Mouse (Mus musculus) kidney, embryonic 15.5 days (tissue): ENCODE measurements around the gene Magea8. TPM values are rescaled to one million over a fixed set of nuclear protein-coding genes. Genes with fewer than 3 reads are reported as not detected.
"Not testable (repeated sequence)": the region's sequence is repeated elsewhere in the genome, so short reads cannot be mapped to it uniquely, and the experiment has no call there.

Source experiments
- ATAC-seq: fragments of 200-750 bp; cut with Nextera tagmentation; replicated peaks from 2 replicates; pipeline ENCODE4 v1.8.0; 2017; ENCODE audit warnings: moderate TSS enrichment; ENCODE audit not compliant: low FRiP score
- H3K27ac ChIP-seq: fragments of 300-500 bp; sonication (generic); 2 replicates; pipeline ENCODE4 v1.5.1; 2015; ENCODE audit warnings: mild to moderate bottlenecking, inconsistent platforms
- H3K27me3 ChIP-seq: fragments of 300-500 bp; sonication (generic); 2 replicates; pipeline ENCODE4 v1.6.1; 2015; ENCODE audit warnings: inconsistent platforms
- H3K36me3 ChIP-seq: fragments of 300-500 bp; sonication (generic); 2 replicates; pipeline ENCODE4 v1.6.1; 2015; ENCODE audit warnings: inconsistent platforms
- H3K4me1 ChIP-seq: fragments of 300-500 bp; sonication (generic); 2 replicates; pipeline ENCODE4 v1.6.1; 2015; ENCODE audit warnings: inconsistent platforms
- H3K4me2 ChIP-seq: fragments of 300-500 bp; sonication (generic); 2 replicates; pipeline ENCODE4 v1.6.1; 2015; ENCODE audit warnings: moderate library complexity, mild to moderate bottlenecking, inconsistent platforms
- H3K4me3 ChIP-seq: fragments of 300-500 bp; sonication (generic); replicated peaks from 2 replicates; pipeline ENCODE4 v1.5.1; 2015; ENCODE audit warnings: mild to moderate bottlenecking, inconsistent platforms
- H3K9ac ChIP-seq: fragments of 300-500 bp; sonication (generic); 2 replicates; pipeline ENCODE4 v1.6.1; 2015; ENCODE audit warnings: mild to moderate bottlenecking, inconsistent platforms
- H3K9me3 ChIP-seq: fragments of 300-500 bp; sonication (generic); replicated peaks from 2 replicates; pipeline ENCODE4 v1.6.1; 2016; ENCODE audit warnings: inconsistent platforms
- WGBS: fragments of 180-500 bp; shearing (Covaris S2); methylation state at CpG from one replicate; pipeline ENCODE4 v1.1.7; 2015; ENCODE audit warnings: mixed read lengths; 5-methylcytosine and 5-hydroxymethylcytosine counted together
- polyA plus RNA-seq: library from polyadenylated mRNA; unstranded; fragments of >200 nt; fragmentation: Nextera tagmentation; extraction: Ambion mirVana; gene quantifications from 2 replicates; pipeline ENCODE4 v1.2.1, GENCODE M21; 2015

The Magea8 gene
- not detected in 2 replicates for polyA plus RNA-seq

DNA sequence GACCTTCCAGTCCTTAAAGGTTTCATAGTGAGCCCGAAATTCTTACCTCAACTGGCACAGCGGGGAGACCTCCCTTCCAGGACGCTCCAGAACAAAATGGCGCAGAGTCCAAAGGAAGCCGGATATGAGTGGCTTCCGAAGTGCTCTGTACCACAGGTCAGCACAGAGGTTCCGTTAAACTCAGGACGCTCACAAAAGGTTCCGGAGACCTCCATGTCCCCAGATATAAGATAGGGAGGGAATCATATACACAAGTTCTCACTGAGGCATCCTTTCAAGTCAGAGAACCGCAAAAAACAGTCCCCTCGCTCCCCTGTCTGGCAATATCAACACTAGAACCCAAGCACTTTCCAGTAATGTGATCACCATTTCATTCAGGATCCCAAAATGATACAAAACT lies at the start of gene Magea8:
Gene Magea8, minus strand, starts transcription at position 101 of the 400 bp plus-strand sequence.
- H3K27ac ChIP-seq, H3K9me3 ChIP-seq, H3K27me3 ChIP-seq, ATAC-seq, H3K9ac ChIP-seq, H3K4me3 ChIP-seq, H3K36me3 ChIP-seq, H3K4me1 ChIP-seq, H3K4me2 ChIP-seq: not testable (repeated sequence)
- WGBS: 83% methylated on average over 11 of the region's 11 CpGs

DNA sequence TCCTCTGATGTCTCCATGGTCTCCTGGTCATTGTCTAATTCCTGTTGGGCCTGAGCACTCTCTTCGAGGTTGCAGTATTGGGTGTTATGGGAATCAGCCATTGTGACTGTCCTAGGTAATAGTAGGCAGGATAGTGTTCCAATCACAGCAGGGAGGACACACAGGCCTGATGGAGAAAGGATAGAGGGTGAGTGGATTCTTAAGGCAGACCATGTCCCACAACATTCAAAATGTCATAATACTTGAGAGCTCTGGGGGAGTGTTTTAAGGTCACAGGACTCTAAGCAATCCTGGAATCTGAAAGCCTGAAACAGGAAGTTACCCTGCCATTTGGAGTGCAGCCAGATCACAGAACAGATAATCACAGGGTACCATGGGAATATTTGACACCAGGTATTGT lies 46.2 kb downstream of the Magea8 start, which contains the start of gene Magea3:
Gene Magea3, minus strand, starts transcription at position 101 of the 400 bp plus-strand sequence.
- H3K27me3 ChIP-seq, ATAC-seq, H3K36me3 ChIP-seq, H3K27ac ChIP-seq, H3K4me1 ChIP-seq, H3K4me2 ChIP-seq, H3K4me3 ChIP-seq, H3K9ac ChIP-seq, H3K9me3 ChIP-seq: not testable (repeated sequence)
- WGBS: 50% methylated on average over 1 of the region's 1 CpGs

DNA sequence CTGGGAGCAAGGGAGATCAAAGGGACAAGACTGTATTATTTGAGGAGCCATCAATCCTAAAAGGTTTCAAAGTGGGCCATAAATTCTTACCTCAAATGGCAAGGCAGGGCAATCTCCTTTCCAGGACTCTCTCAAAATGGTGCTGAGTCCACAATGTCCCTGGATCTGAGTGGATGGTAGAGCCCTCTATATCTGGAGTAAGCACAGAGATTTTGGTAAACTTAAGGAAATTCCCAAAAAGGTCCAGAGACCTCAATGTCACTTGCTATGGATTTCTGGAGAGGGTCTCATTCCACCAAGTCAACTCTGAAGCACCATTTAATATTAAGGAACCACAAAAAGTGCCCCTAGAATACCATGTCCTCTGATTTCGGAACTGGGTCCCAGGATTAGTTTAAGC lies 59.8 kb downstream of the Magea8 start, which contains the start of gene Magea6:
Gene Magea6, minus strand, starts transcription at position 101 of the 400 bp plus-strand sequence.
- H3K27me3 ChIP-seq, ATAC-seq, H3K36me3 ChIP-seq, H3K4me2 ChIP-seq, H3K4me3 ChIP-seq, H3K4me1 ChIP-seq, H3K27ac ChIP-seq, H3K9me3 ChIP-seq, H3K9ac ChIP-seq: not testable (repeated sequence)
- WGBS: 68% methylated on average over 1 of the region's 1 CpGs

Other genes with a start within 250 kb of the Magea8 start
- gene Cldn34b1, start 105.6 kb downstream of the Magea8 start, polyA plus RNA-seq: not detected in 2 replicates
- not detected in 2 replicates for gene Magea6, start 59.9 kb downstream of the Magea8 start, polyA plus RNA-seq
- not detected in 2 replicates for gene Magea3, start 46.3 kb downstream of the Magea8 start, polyA plus RNA-seq
- not detected in 2 replicates for gene Magea5, start 67.3 kb upstream of the Magea8 start, polyA plus RNA-seq
- gene Magea1, start 93.9 kb upstream of the Magea8 start, polyA plus RNA-seq: not detected in 2 replicates
- not detected in 2 replicates for gene Magea2, start 97.8 kb upstream of the Magea8 start, polyA plus RNA-seq
- gene Cldn34b2, start 132.6 kb upstream of the Magea8 start, polyA plus RNA-seq: not detected in 2 replicates
- gene Sat1, start 220.6 kb upstream of the Magea8 start, polyA plus RNA-seq: 176 and 179 TPM in 2 replicates